Mouse (Mus musculus): Measurements from ENCODE around the gene Iqca.
A peak's percentile ranks its signal among the peaks of the same experiment; 100 is the strongest.

Iqca gene

GRCm38 (mm10) chr1:90060054-90060453, 93.1 kb downstream of the Iqca start:
- DNase-seq (ENCODE audit: low read depth, low spot score), result no peak

DNA sequence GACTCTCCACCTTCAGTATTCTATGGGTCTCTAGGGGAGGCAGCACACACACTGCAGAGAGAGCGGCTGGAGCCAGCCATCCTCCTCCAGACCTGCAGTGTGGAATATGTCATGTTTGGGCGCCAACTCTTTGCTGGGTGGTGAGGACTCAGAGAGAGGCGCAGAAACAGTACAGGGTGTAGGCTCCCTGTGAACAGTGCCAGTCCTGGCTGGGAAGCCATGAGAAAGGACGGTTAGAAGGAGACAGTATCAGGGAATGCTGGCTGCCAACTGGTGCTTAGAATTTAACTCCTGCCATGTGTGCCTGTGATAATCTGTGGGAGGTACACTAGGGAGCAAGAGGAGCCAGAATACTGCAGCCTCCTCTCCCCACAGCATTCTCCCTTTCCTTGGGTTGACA, 98.2 kb downstream of the Iqca start:
- no peak for DNase-seq (ENCODE audit: low read depth, low spot score)

DNA sequence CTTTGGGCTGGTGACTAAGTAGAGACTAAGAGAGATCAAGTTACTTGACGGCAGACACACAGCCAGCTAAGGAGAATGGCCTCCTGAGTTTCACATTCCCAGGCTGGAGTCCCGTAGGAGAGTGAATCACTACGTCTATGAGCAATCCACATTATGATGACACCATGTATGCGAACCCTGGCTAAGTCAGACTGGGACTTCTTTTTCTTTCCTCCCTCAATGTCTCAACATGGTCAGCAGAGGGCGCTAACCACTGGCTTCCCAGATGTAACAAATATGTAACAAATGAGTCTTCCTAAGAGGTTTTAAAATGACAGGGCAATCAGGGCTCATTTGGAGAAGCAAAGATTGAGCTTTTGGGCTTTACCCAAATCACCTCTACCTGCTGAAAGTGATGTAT, 101.9 kb downstream of the Iqca start:
- peak; percentile 31 for DNase-seq (ENCODE audit: low read depth, low spot score)

DNA sequence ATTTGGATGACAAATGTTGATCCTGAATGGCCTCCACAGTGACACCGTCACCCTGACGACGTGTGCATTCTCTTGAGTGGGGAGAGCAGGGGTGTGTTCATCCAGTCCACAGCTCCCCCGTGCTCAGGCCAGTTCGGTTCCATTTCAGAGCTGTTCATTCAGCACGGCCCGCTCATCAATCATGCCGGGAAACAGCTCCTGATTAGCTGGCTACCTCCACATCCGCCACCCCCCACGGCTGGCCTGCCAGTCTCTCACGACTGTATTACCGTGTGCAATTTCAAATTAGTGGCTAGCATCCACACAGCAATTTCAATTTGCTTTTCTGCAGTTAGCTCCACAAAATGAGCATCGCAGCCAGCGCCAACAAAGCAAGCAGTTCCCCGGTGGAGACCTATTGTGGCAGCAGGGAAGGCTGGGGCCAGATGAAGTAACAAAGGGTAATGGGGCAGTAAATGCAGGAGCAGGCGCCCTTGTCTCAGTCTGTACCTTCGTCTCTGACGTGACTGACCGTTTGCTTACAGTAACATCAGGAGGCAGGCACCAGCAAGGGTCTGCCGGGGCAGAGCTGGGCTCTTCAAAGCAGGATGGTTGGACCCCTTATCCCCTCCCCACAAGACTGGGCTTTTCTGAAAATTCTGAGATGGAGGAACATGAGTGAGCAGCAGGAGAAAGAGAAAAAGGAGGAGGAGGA, 103.0 kb downstream of the Iqca start:
- DNase-seq (ENCODE audit: low read depth, low spot score), result no peak

DNA sequence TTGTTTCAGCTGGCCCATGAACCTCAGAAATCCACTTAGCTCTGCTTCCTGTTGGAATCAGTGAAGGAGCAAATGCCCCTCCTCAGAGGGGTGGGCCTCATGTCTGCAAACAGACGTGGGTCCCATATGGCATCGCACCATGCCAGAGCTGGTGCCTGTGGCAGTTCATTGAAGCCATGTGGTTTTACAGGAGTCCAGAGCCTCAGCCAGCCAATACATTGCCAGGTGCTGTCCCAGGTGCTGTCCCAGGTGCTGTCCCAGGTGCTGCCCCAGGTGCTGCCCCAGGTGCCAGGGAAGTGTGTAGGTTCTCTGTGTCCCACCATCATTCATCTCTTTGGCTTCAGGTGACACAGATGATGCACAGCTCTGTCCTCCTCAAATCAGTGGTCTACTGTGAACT, 124.9 kb downstream of the Iqca start:
- DNase-seq (ENCODE audit: low read depth, low spot score), result no peak

- no peak for DNase-seq (ENCODE audit: low read depth, low spot score)
These were observed 126.3 kb downstream of the Iqca start for GRCm38 (mm10) chr1:90026945-90027344.

- DNase-seq (ENCODE audit: low read depth, low spot score), result no peak
These were observed 132.9 kb downstream of the Iqca start for GRCm38 (mm10) chr1:90020336-90020735.

DNA sequence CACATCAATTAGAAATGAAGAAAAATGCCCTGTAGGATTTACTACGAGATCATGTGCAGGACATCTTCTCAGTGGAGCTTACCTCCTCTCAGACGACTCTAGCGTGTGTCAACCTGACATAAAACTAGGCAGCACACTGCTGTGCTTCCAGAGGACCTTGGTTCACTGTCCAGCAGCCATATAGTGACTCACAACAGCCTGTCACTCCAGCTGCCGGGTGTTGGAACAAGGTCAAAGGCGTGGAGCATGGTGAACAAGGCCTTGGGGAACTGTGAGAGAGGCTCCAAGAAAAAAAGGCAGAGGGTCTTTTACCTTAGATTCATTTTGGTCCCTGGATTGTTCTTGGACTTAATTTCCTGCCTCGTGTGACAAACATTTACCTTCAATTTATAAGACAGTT, 135.1 kb downstream of the Iqca start:
- DNase-seq (ENCODE audit: low read depth, low spot score), result no peak

- DNase-seq (ENCODE audit: low read depth, low spot score), result no peak
These were observed 138.8 kb downstream of the Iqca start, which contains the start of gene Asb18 for GRCm38 (mm10) chr1:90014446-90014845. Gene Asb18 (minus strand): TSS chr1:90014666.

DNA sequence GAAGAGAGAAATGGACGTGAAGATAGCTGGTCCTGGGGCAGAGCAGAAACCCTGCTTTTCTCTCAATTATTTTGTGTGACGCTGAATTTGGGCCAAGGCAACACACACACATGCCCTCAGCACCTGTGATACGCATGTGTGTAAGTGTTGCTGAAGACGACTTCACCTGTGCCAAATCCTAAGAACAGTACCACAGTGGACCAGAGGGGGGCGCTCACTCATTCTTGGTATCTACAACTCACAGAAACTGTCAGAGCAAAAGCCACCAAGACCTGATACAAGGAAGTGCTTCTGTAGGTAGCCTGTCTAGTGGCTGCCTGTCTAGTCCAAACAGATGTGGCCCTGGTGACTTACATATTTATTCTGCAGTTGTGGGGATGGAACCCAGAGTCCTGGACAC, 139.9 kb downstream of the Iqca start:
- no peak for DNase-seq (ENCODE audit: low read depth, low spot score)

DNA sequence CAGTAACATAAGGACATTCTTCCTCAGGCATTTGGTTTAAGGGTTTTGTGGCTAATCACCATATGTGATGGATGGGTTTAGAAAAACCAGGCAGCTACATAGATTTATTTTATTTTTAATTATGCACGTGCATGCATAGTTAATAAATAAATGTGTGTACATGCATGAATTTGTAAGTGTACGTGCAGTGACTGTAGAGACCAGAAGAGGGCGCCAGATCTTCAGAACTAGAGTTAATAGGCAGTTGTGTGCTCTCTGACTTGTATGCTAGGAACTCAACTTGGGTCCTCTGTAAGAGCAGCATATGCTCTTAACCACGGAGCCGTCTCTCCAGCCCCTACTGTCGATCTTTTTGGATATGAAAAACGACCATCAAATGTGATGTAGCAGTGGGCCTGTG, 140.4 kb downstream of the Iqca start:
- peak; percentile 5 for DNase-seq (ENCODE audit: low read depth, low spot score)

GRCm38 (mm10) chr1:90012168-90012567, 141.0 kb downstream of the Iqca start:
- no peak for DNase-seq (ENCODE audit: low read depth, low spot score)

DNA sequence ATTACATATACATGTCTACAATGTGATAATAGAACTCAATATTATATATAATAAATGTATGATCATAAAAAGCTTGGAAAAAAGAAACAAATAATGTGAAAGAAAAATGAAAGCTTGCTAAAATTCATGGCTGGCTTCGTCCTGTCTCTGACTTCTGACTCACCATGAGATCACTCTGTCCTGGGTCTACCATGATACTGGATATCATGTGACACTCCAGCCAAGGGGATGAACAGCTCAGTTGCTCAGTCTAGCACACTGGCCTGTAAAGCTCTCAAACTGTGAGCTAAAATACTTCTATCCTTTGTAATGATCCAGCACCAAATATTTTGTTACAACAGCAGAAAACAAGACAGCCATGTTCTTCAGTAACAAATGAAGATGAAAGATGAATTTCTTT, 143.1 kb downstream of the Iqca start:
- no peak for DNase-seq (ENCODE audit: low read depth, low spot score)

GRCm38 (mm10) chr1:90009188-90009587, 144.0 kb downstream of the Iqca start:
- DNase-seq (ENCODE audit: low read depth, low spot score), result no peak

- no peak for DNase-seq (ENCODE audit: low read depth, low spot score)
These were observed 146.5 kb downstream of the Iqca start for GRCm38 (mm10) chr1:90006666-90007065.

DNA sequence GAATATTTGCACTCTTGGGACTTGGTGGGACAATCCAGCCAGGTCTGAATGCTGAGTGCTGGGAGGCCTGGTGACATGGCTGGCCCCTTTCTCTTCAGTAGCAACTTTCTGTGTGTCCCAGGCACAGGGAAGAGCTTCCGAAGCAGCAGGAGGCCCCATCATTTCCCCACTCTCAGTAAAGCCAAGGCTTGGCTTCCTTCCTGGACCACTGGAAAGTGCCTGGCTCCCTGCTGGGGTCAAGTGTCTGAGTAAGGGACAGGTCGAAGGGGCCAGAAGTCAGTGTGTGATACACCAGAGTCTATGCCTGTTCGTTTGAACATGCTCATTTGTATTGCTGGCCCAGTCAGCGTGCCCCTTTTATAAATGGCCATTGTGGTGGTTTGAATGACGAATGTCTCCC, 152.2 kb downstream of the Iqca start:
- DNase-seq (ENCODE audit: low read depth, low spot score), result no peak

DNA sequence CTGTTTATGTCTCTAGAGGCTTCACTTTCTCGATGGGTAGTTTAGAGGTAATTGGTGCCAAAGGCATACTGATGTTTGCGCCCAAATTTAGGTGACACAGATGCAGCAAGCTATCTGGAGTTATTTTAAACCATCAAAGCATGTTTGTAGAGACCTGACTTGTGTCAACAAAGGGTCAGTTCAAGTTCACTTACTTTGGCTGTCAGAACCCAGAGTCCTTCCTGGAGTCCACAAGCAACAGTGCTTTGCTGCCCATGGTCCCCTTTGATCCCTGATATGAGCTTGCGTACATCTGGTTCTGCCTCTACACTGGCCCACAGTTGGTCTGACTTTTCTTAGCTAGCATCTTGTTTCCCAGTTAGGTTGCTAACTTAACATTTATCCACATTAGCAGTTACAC, 153.3 kb downstream of the Iqca start:
- DNase-seq (ENCODE audit: low read depth, low spot score), result no peak

- DNase-seq (ENCODE audit: low read depth, low spot score), result no peak
These were observed 154.5 kb downstream of the Iqca start for GRCm38 (mm10) chr1:89998696-89999095.

DNA sequence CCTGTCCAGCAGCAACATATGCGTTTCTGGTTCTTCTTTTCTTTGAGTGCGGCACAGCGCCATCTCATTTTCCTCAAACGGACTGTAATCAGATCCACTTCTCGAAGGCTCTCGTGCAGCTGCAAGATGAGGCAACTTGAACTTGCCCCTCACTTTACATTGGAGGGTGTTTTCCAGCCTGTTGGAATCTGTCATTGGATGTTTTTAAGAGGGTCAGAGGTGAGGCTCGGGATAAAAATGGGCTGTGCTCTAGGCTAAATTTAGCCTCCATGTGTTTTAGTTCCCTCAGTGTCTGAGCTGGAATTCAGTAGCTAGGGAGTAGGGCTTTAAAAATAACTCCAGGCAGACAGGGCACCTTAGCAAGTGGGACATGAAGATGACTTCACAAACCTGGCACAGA, 155.1 kb downstream of the Iqca start:
- no peak for DNase-seq (ENCODE audit: low read depth, low spot score)

DNA sequence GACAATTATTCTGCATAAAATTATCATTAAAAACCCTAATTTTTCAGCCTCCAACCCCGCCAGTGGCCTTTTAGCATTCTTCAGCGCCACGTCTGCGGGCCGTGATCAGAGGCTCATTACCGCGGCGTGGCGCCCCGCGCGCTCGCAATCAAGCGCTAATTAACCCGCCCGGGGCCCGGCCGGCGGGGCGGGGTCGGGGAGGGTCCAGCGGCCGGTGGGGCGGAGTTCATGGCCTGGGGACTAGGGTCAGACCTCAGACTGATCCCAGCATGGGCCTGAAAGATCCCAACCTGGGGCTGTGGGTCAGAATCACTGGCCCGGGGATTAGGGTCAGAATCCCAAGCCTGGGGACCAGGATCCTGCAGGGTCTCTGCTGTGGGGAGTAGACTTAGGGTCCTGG, 160.9 kb downstream of the Iqca start:
- DNase-seq (ENCODE audit: low read depth, low spot score), result no peak
